Mouse (Mus musculus) T-helper 2 cell (primary cell): ENCODE data around the gene Zcwpw1.

Experiments used
- in situ Hi-C: fragments of 300-600 bp; cut with MboI, MseI; formaldehyde crosslinking; loops from one replicate; pipeline ENCODE4 v1.15.1; 2025; ENCODE audit warnings: high pct_unique_total_duplicates

Zcwpw1 gene

GRCm38 (mm10) chr5:137753111-137753832 is 34.3 kb upstream of the Zcwpw1 start:
- in situ Hi-C loops: loop anchor here (10.0 kb wide), 1 partner anchor 238 kb away; the partner anchor contains the start of gene Gigyf1

GRCm38 (mm10) chr5:137755425-137755824 is 32.2 kb upstream of the Zcwpw1 start:
- in situ Hi-C loops: loop anchor here (10.0 kb wide), 1 partner anchor 241 kb away; the partner anchor contains the start of gene Gigyf1

DNA sequence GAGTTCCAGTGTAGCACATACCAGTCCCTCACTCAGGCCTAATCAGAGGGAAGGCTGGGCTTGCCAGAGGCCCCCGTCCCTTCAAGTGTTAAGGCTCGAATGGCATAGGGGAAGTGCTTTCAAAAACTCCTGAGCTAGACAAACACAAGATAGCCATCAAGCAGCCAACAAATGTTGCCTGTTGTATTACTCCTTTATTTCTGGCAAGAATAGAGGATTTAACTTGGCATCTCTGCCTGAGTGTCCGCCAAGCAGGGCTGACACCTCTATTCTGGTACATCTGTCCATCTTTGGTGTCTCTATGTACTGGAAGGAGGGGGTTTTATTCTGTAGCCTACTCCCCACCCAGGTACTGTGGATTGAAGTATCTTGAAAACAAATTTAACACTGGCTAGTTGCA is 31.5 kb upstream of the Zcwpw1 start:
- in situ Hi-C loops: loop anchor here (10.0 kb wide), 1 partner anchor 241 kb away; the partner anchor contains the start of gene Gigyf1

DNA sequence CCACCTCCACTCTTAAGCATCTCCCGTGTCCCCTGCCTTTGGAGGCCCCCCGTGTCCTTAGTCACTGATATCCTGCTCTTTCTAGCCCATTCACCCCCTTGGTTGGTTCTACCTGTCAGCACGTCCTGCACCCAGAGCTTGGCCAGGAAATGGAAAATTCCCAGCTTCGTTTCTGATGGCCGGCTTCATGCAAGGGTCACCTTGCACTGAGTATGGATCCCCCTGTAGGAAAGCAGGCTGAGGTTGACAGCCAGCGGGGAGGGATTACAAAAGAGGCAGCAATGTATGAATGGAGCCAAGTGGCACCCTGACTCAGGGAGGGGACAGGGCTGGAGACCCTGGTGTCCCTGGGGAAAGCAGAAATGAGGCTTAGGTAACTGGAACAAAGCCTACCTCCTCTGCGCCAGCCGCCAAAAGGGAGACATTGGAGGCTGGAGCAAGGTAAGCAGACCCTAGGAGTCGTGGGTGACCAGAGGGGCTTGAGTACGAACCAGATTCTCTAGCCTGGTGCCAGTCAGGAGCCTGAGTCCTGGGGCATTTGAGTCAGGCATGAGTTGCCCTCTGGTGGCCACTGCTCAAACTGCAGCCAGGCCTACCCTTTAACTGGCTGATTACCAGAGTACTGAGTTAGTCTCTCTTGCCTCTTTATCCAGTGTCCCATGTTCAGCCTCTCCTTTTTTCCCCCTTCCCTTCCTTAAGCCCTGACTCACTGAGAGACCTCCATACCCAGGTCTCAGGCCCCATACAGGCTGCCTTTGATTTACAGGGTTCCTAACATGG is 30.5 kb upstream of the Zcwpw1 start:
- in situ Hi-C loops: loop anchor here (10.0 kb wide), 1 partner anchor 242 kb away; the partner anchor contains the start of gene Gigyf1

- in situ Hi-C loops: loop anchor here (10.0 kb wide), 1 partner anchor 243 kb away; the partner anchor contains the start of gene Gigyf1
These were observed 29.7 kb upstream of the Zcwpw1 start for GRCm38 (mm10) chr5:137757887-137758286.

DNA sequence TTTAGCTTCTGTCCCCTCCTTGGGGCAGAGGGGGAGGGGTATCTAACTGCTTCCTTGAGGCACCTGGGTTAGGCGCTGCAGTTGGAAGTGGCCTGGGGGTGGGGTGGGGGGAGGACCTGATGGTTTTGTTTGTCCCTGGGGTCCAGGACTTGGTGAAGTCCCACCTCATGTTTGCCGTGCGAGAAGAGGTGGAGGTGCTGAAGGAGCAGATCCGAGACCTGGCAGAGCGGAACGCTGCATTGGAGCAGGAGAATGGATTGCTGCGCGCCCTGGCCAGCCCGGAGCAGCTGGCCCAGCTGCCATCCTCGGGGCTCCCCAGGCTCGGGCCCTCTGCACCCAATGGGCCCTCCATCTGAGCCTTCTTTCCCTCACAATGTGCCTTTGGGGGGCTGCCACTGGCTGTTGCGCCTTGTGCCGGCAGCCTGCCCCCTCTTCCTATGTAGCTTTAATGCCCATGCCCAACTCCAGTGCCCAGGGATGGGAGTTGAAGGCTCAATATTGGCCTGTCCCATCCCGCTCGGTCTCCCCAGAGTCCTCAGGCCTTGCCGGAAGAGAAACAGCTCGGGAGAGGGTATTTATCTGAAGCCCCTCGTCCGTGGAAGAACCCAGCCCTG is 28.6 kb upstream of the Zcwpw1 start:
- in situ Hi-C loops: loop anchor here (10.0 kb wide), 1 partner anchor 244 kb away; the partner anchor contains the start of gene Gigyf1

DNA sequence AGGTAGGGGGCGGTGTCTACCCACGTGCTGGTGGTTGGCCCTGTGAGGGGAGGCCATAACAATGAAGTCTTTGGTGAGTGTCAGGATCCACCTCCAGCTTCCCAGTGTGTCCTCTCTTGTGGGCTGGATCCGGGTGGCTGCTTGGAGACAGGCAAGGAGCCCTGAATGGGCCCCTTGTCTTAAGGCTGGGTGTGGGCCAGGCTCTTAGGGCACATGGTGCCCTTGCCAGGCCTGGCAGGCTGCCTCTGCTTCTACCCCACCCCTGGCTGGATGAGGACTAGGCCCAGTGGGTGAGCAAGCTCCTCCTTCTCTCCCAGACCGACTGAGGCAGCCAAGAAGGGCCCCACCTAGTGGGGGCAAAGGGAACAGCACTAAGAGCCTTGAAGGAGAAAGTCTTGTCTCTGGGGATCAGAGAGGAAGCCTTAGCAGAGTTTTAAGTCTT is 27.6 kb upstream of the Zcwpw1 start:
- in situ Hi-C loops: loop anchor here (5.0 to 10.0 kb wide), 4 partner anchors 108 to 415 kb away; partner anchors contain the start of gene Gigyf1

DNA sequence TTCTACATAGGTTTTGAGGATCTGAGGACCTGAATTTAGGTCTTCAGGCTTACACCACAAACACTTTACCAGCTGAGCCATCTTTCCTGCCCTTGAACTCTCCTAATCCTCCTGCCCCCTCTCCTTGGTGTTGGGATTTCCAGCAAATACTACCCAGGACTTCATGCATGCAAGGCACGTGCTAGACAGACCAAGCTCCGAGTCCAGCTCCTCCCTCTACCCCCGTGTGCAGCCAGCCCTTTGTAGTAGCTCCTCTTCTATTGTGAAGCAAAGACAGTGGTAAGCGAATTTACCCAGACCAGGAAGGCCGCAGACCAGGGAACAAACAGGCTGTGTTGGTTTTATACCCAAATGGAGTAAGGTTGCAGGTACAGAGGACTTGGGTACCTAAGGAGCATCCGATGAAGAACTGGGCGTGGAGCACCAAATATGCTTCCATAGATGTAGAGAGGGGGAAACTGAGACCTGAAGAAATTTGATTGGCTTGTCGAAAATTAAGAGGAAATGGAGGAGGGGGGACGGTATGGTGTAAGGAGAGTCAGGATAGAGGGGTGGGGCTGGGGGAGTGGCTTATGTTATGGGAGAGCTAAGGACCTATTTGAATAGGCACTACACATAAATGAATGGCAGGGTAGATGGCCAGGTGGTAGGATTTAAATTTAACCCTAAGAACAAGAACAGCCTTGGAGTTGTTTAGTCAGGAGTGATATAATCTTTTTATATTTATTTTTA is 22.8 kb upstream of the Zcwpw1 start:
- in situ Hi-C loops: loop anchor here (5.0 to 10.0 kb wide), 3 partner anchors 112 to 420 kb away; no protein-coding TSS in a partner anchor

- in situ Hi-C loops: loop anchor here (10.0 kb wide), 2 partner anchors 281 to 421 kb away; no protein-coding TSS in a partner anchor
These were observed 21.3 kb upstream of the Zcwpw1 start for GRCm38 (mm10) chr5:137766270-137766669.

- in situ Hi-C loops: loop anchor here (10.0 kb wide), 2 partner anchors 284 to 424 kb away; no protein-coding TSS in a partner anchor
These were observed 19.1 kb upstream of the Zcwpw1 start for GRCm38 (mm10) chr5:137768475-137768874.

DNA sequence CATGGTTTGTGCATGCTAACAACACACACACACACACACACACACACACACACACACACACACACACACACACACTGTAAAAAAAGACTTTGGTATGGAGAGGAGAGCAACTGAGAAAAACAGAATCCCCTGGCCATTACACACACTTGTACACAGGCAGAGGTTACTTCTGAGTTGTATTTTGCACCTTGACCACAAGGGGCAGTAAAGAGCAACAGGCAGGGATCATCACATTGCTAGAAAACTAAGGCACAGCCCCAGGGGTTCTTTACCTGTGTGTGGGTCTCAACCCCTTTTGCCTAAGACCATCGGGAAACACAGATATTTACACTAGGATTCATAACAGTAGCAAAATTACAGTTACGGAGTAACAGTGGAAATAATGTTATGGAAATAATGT is 16.9 kb upstream of the Zcwpw1 start:
- in situ Hi-C loops: no loop called here

DNA sequence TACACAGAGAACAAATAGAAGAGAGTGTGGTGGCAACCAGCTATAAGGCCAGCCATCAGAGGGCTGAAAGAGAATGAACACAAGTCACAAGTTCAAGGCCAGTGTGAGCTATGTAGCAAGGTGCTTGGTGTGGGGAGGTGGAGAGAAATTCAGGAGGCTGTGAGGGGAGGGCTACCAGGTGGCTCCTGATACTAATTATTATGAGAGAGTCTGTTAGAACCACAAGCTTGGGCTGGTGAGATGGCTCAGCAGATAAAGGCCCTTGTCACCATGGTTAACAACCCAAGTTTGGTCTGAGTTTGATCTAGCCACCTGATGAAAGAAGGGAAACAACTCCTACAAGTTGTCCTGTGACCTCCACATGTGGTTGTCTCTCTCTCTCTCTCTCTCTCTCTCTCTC is 14.8 kb upstream of the Zcwpw1 start:
- in situ Hi-C loops: no loop called here

GRCm38 (mm10) chr5:137775587-137776290 is 11.9 kb upstream of the Zcwpw1 start:
- in situ Hi-C loops: loop anchor here (5.0 kb wide), 1 partner anchor 243 kb away; the partner anchor contains the start of genes Epo and Gnb2

- in situ Hi-C loops: loop anchor here (5.0 kb wide), 1 partner anchor 244 kb away; the partner anchor contains the start of genes Epo and Gnb2
These were observed 11.1 kb upstream of the Zcwpw1 start for GRCm38 (mm10) chr5:137776408-137776918.

DNA sequence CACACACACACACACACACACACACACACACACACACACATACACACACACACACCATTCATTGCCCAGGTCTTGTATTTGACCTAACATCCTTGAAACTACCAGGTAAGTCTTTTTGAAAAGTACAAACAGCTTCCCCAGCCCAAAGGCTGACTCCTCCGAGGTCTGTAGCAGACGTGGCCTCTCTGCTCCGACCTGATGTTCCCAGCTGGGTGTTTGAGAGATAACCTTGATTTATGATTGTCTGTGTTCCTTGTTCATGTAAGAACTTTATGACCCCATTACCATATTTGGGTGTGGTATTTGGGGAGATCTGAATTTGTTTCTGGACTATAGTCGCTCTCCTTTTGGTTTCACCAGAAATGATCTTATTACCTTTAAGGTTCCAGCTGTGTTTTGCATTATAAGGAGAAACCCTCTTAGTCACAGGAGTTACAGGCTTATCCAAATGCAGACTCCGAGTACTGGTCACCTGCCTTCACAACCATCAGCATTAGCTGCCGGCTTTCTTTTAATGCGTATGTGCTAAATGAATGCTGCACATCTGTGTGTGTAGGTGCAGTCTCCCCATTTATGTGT is 10.2 kb upstream of the Zcwpw1 start:
- in situ Hi-C loops: loop anchor here (5.0 kb wide), 1 partner anchor 245 kb away; the partner anchor contains the start of genes Epo and Gnb2

DNA sequence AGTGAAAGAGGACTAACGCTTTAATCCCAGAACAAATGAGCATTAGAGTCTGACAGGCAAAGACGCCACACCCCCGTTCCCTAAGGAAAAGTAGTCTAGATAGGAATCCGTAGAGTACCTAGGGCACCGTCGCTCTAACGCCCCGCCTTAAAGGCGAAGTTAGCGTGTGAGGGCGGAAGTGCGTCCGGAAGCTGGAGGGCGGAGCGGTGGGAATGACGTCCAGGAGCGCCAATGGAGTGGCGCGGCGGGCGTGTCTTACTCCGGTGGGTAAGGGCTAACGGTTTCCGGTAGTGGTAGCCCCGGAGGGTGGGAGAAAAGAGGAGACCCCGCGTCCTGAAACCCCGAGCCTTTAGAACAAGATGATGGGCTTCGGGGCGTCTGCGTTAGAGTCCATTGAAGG is 9.0 kb upstream of the Zcwpw1 start, which contains the start of gene Ppp1r35:
TSS of gene Ppp1r35 (plus strand) at position 215 of the 400 bp plus-strand sequence.
- in situ Hi-C loops: loop anchor here (5.0 kb wide), 1 partner anchor 246 kb away; the partner anchor contains the start of genes Epo and Gnb2

GRCm38 (mm10) chr5:137779053-137779933 is 8.3 kb upstream of the Zcwpw1 start:
- in situ Hi-C loops: loop anchor here (5.0 kb wide), 1 partner anchor 247 kb away; the partner anchor contains the start of genes Epo and Gnb2

DNA sequence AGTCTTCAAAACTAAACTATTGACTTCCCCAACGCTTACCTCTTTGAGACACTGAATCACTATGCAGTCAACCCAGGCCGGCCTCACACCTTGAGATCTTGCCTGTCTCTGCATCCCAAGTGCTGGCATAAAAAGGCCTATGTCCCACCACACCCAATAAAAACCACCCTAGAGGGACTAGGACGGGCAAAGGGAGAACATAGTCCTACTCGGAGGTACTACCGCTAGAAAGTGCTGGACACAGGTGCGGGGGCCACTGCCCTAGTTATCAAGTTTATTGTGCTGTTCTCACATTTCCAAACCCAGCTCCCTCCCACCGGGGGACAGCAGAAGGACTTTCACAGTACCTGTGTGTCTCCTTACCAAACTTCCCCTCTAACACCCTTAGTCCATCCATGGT is 5.9 kb upstream of the Zcwpw1 start:
- in situ Hi-C loops: no loop called here
